ENCODE assay signal across 8 mouse cellular contexts in the genomic region with DNA sequence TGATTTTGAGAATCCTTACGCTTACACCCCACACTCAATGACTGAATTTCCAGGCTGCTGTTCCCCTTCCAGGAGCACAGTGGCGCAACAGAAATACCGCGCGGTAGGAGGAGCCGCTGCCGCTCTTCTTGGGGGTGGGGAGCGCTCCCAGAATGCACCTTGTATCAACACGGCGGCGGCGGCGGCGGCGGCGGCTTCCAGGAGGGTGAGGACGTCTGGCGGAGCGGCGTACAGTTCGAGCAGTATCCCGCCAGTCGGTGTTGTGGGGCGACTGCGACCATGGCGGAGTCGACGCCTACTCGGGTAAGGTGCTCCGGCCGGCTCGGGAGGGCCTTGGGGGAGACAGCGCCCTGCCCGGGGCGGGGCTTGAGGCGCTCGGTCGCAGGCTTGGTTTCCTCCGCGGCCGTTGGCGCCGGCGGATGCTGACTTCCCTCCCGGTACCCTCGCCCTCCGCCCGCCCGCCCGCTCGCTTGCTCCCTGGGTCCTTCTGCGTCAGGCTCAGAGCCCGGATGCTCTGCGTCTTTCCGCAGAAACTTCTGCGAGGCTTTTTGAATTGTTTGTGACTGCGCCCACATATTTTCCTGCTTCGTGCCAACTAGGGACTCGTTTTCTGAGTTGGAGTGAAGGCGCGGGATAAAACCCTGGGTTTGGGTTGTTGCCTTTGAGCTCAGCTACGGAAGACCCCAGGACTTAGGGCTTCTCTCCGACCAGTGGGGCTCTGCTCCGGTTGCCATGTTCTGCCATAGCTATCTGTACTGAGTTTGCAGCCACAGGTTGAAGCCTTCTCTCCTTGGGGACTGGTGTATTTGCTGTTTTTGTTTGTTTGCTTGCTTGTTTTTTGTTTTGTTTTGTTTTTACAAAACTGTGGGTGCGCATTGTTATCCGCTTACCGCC. TPM values are rescaled to one million over a fixed set of nuclear protein-coding genes. Genes with fewer than 3 reads are reported as not detected.
DNase-seq lines count a peak whose midpoint lies in the region; ATAC-seq lines count a peak whose summit lies in the region.

Gene Zfp212, plus strand, starts transcription at position 30 of the 894 bp plus-strand sequence.

- no peaks in the 10 kb centered on the region for H3K36me3 ChIP-seq in hindbrain, embryonic 14.5 days (replicated peaks; ENCODE audit: control insufficient read depth, insufficient read depth)

- H3K4me2 ChIP-seq in hindbrain, embryonic 14.5 days (replicated peaks): peak within 1 kb of the TSS; percentile 91

- no peaks in the 10 kb centered on the region for H3K9me3 ChIP-seq in hindbrain, embryonic 14.5 days (ENCODE audit: control insufficient read depth, low read length)

- no peaks in the 10 kb centered on the region for H3K27me3 ChIP-seq in hindbrain, embryonic 14.5 days (ENCODE audit: control insufficient read depth, insufficient read depth, low read length)

- peak within 1 kb of the TSS; percentile 94 for H3K27ac ChIP-seq in hindbrain, embryonic 14.5 days

- H3K9ac ChIP-seq in hindbrain, embryonic 14.5 days: peak within 1 kb of the TSS; percentile 69

- whole genome bisulfite sequencing in hindbrain, embryonic 14.5 days: 1% methylated on average over 66 of the region's 67 CpGs

- peaks cover 11% of the 10 kb centered on the region for H3K4me1 ChIP-seq in hindbrain, embryonic 14.5 days (replicated peaks; ENCODE audit: control insufficient read depth, insufficient read depth, low read length)

- peak; percentile 55 for DNase-seq in WW6 (ENCODE audit: low read depth, low spot score)
- peak; percentile 87 to 88 for DNase-seq in cerebellum, postnatal 36 days
- peak; percentile 84 to 89 for DNase-seq in frontal cortex, postnatal 36 days (ENCODE audit: low spot score in 2 of 2)
- DNase-seq in hindbrain, embryonic 14.5 days (ENCODE audit: low spot score): peak; percentile 86
- DNase-seq in left cerebral cortex, adult 11 months (ENCODE audit: low spot score): peak; percentile 83
- DNase-seq in lung, postnatal 36 days: peak; percentile 94
- DNase-seq in retina, embryonic 14.5 days (ENCODE audit: low spot score): peak; percentile 93
- DNase-seq in thymus, postnatal 36 days: peak; percentile 89 to 90

- ATAC-seq in hindbrain, embryonic 14.5 days (ENCODE audit: low FRiP score): peak; percentile 95

- peak within 1 kb of the TSS; percentile 58 for H3K4me3 ChIP-seq in hindbrain, embryonic 14.5 days (replicated peaks; ENCODE audit: low read length)

RNA-seq across cellular contexts. Expression of gene Zfp212, which starts in this region (rescaled TPM):
- 10.7 and 12.4 TPM in 2 replicates for polyA plus RNA-seq in hindbrain, embryonic 14.5 days (2014; fragmentation: Nextera tagmentation; extraction: Ambion mirVana)

Comparison
In these comparisons a context has a peak if more than half of its experiments do, and no peak if none do; other contexts are left out.
1. Peak in every context shown above with its lines: DNase-seq, ATAC-seq, H3K4me3 ChIP-seq and H3K27ac ChIP-seq.